Mouse (Mus musculus) lung, postnatal 10 days (tissue): ENCODE measurements around the gene Fam57a.

Experiments
- DNase-seq: peaks from one replicate; pipeline ENCODE4 v3.0.0; 2021

Fam57a gene

GRCm38 (mm10) chr11:76179495-76180145, at the start of gene Fam57a, which contains the start of gene Vps53:
Gene Fam57a (plus strand): TSS chr11:76179671.
Gene Vps53 (minus strand): TSS chr11:76179647.
- peak; percentile 92 for DNase-seq

GRCm38 (mm10) chr11:76130859-76131258, 48.6 kb upstream of the Fam57a start:
- DNase-seq, result peak; percentile 77

GRCm38 (mm10) chr11:76135641-76136437, 43.6 kb upstream of the Fam57a start:
- DNase-seq, result no peak

- DNase-seq, result no peak
Measured at GRCm38 (mm10) chr11:76137996-76138395, 41.5 kb upstream of the Fam57a start.

- DNase-seq, result no peak
Measured at GRCm38 (mm10) chr11:76144386-76144785, 35.1 kb upstream of the Fam57a start.

- DNase-seq, result no peak
Measured at GRCm38 (mm10) chr11:76145169-76145568, 34.3 kb upstream of the Fam57a start.

- DNase-seq, result no peak
Measured at GRCm38 (mm10) chr11:76146187-76147010, 33.1 kb upstream of the Fam57a start.

GRCm38 (mm10) chr11:76148055-76149008, 31.1 kb upstream of the Fam57a start:
- DNase-seq, result peak; percentile 47

GRCm38 (mm10) chr11:76150980-76151379, 28.5 kb upstream of the Fam57a start:
- DNase-seq, result no peak

GRCm38 (mm10) chr11:76153236-76153951, 26.1 kb upstream of the Fam57a start:
- no peak for DNase-seq

GRCm38 (mm10) chr11:76154200-76154599, 25.3 kb upstream of the Fam57a start:
- no peak for DNase-seq

- DNase-seq, result no peak
Measured at GRCm38 (mm10) chr11:76154861-76155260, 24.6 kb upstream of the Fam57a start.

- DNase-seq, result peak; percentile 7
Measured at GRCm38 (mm10) chr11:76158375-76158774, 21.1 kb upstream of the Fam57a start.

- DNase-seq, result no peak
Measured at GRCm38 (mm10) chr11:76160251-76160650, 19.2 kb upstream of the Fam57a start.

GRCm38 (mm10) chr11:76166657-76167056, 12.8 kb upstream of the Fam57a start:
- no peak for DNase-seq

- peak; percentile 85 for DNase-seq
Measured at GRCm38 (mm10) chr11:76167079-76167765, 12.2 kb upstream of the Fam57a start.

GRCm38 (mm10) chr11:76168976-76169375, 10.5 kb upstream of the Fam57a start:
- DNase-seq, result no peak

- DNase-seq, result no peak
Measured at GRCm38 (mm10) chr11:76170207-76170606, 9.3 kb upstream of the Fam57a start.

GRCm38 (mm10) chr11:76178726-76179494, 561 bp upstream of the Fam57a start:
- DNase-seq, result peak; percentile 54

- DNase-seq, result peak; percentile 19
Measured at GRCm38 (mm10) chr11:76180146-76180540, 672 bp downstream of the Fam57a start.
